In genomic region chr2:138123331-138123730, GRCm38 (mm10) we compare ENCODE assay signal across 29 mouse cellular contexts.
DNase-seq lines count a peak whose midpoint lies in the region; ATAC-seq lines count a peak whose summit lies in the region.
"Had no signal": no experiment of that assay in that cellular context is flagged by ENCODE, and none has a peak within 500 bp of the region (broad histone marks: within the 10 kb centered on the region; RNA-seq: fewer than 3 reads in every experiment).

No protein-coding gene starts in this region.

- no peak overlapping the region for H3K27ac ChIP-seq in lung, embryonic 16.5 days (ENCODE audit: low read length)
- no peak overlapping the region for H3K27ac ChIP-seq in hindbrain, embryonic 11.5 days (ENCODE audit: low read depth, low read length)
- H3K27ac ChIP-seq: embryonic facial prominence, embryonic 15.5 days; forebrain, embryonic 12.5 days; kidney, postnatal 0 days; liver, embryonic 14.5 days; macrophage; stomach, postnatal 0 days had no signal

- WGBS in lung, embryonic 16.5 days: 23% methylated on average over 5 of the region's 5 CpGs
- 29% methylated on average over 5 of the region's 5 CpGs for WGBS in hindbrain, embryonic 11.5 days

- ATAC-seq in lung, embryonic 16.5 days (ENCODE audit: low read depth): peak; percentile 45; the same call in 1 of the 2 replicates
- ATAC-seq in hindbrain, embryonic 11.5 days (ENCODE audit: low FRiP score): peak; percentile 61
- ATAC-seq: activated CD4-positive, CD25-positive, alpha-beta regulatory T cell, adult 4 months; forebrain, postnatal 0 days; lung, postnatal 0 days had no signal

- H3K4me1 ChIP-seq in lung, embryonic 16.5 days (replicated peaks; ENCODE audit: control insufficient read depth, insufficient read depth, low read length): no peaks in the 10 kb centered on the region; the same call in 1 of the 2 replicates
- no peaks in the 10 kb centered on the region for H3K4me1 ChIP-seq in hindbrain, embryonic 11.5 days (replicated peaks; ENCODE audit: control insufficient read depth, insufficient read depth, low read length)
- H3K4me1 ChIP-seq: embryonic facial prominence, embryonic 15.5 days; forebrain, embryonic 12.5 days had no signal

- no peak for DNase-seq in lung, adult 18-20 months
- DNase-seq in embryo, embryonic 10.5 days (ENCODE audit: low spot score): peak; percentile 31
- peak; percentile 6 for DNase-seq in hindbrain, embryonic 11.5 days (ENCODE audit: low spot score)
- DNase-seq in mesoderm, embryonic 11.5 days (ENCODE audit: low read depth, low spot score): peak; percentile 26
- DNase-seq in testis, postnatal 10 days (ENCODE audit: low spot score): no peak
- DNase-seq in left cerebral cortex, postnatal 36 days (ENCODE audit: low spot score in 2 of 2): no peak
- DNase-seq: adrenal gland, adult 2 months; adrenal gland, postnatal 36 days; B cell, adult 2 months; cerebellum, adult 2 months; cerebellum, postnatal 25 days; forebrain, postnatal 0 days; gastrocnemius, postnatal 10 days; heart, postnatal 36 days; kidney, adult 11 months; liver; right cerebral cortex, postnatal 4 days; thymus, adult 2 months; thymus, postnatal 4 days had no signal

- intact Hi-C loops in left cerebral cortex, postnatal 36 days (cut with DNase I): loop anchor here (10.0 kb wide), 1 partner anchor 121 kb away; no protein-coding TSS in a partner anchor

- H3K9ac ChIP-seq in lung, embryonic 16.5 days (ENCODE audit: low read length): no peak overlapping the region
- no peak overlapping the region for H3K9ac ChIP-seq in hindbrain, embryonic 11.5 days (ENCODE audit: low read depth, low read length)
- H3K9ac ChIP-seq: embryonic facial prominence, embryonic 15.5 days; forebrain, embryonic 12.5 days; forebrain, postnatal 0 days; liver, embryonic 14.5 days had no signal

- H3K4me3 ChIP-seq in lung, embryonic 16.5 days (ENCODE audit: low read length): no peak overlapping the region
- no peak overlapping the region for H3K4me3 ChIP-seq in hindbrain, embryonic 11.5 days (ENCODE audit: low read depth, low read length)
- H3K4me3 ChIP-seq: embryonic facial prominence, embryonic 15.5 days; forebrain, embryonic 12.5 days had no signal

- H3K9me3 ChIP-seq in lung, embryonic 16.5 days (ENCODE audit: control insufficient read depth, low read length): peaks cover 2% of the 10 kb centered on the region
- no peaks in the 10 kb centered on the region for H3K9me3 ChIP-seq in hindbrain, embryonic 11.5 days (ENCODE audit: control insufficient read depth, low read length)
- H3K9me3 ChIP-seq: embryonic facial prominence, embryonic 15.5 days; forebrain, embryonic 12.5 days had no signal

- H3K4me2 ChIP-seq in lung, embryonic 16.5 days (ENCODE audit: low read depth, low read length): no peak overlapping the region
- H3K4me2 ChIP-seq in hindbrain, embryonic 11.5 days (replicated peaks; ENCODE audit: low read depth, low read length): no peak overlapping the region
- H3K4me2 ChIP-seq: embryonic facial prominence, embryonic 15.5 days; forebrain, embryonic 12.5 days; heart, embryonic 11.5 days had no signal

- no peaks in the 10 kb centered on the region for H3K27me3 ChIP-seq in lung, embryonic 16.5 days (ENCODE audit: control insufficient read depth, insufficient read depth, low read depth, low read length)
- no peaks in the 10 kb centered on the region for H3K27me3 ChIP-seq in hindbrain, embryonic 11.5 days (ENCODE audit: control insufficient read depth, insufficient read depth, low read length)
- H3K27me3 ChIP-seq: embryonic facial prominence, embryonic 15.5 days; forebrain, embryonic 12.5 days had no signal

- no peaks in the 10 kb centered on the region for H3K36me3 ChIP-seq in lung, embryonic 16.5 days (ENCODE audit: control insufficient read depth, insufficient read depth, low read length)
- H3K36me3 ChIP-seq in hindbrain, embryonic 11.5 days (ENCODE audit: control insufficient read depth, insufficient read depth, low read length): no peaks in the 10 kb centered on the region
- H3K36me3 ChIP-seq: embryonic facial prominence, embryonic 15.5 days; forebrain, embryonic 12.5 days had no signal

Comparison
In these comparisons a context has a peak if more than half of its experiments do, and no peak if none do; other contexts are left out.
1. DNase-seq: peak in embryo, embryonic 10.5 days (single experiment), hindbrain, embryonic 11.5 days (single experiment) and mesoderm, embryonic 11.5 days (single experiment); none in lung, adult 18-20 months (0 of 2), testis, postnatal 10 days (single experiment) and left cerebral cortex, postnatal 36 days (0 of 2).